Mouse (Mus musculus) 3T3-L1 (cell line): Measurements from ENCODE around the gene Kmt5a.
A peak's percentile ranks its signal among the peaks of the same experiment; 100 is the strongest.
"Not testable (repeated sequence)": the region's sequence is repeated elsewhere in the genome, so short reads cannot be mapped to it uniquely, and the experiment has no call there.

Experiments
- DNase-seq: peaks from one replicate; pipeline ENCODE4 v3.0.0-alpha.2; 2015; ENCODE audit warnings: low read depth, low spot score

Gene Kmt5a

DNA sequence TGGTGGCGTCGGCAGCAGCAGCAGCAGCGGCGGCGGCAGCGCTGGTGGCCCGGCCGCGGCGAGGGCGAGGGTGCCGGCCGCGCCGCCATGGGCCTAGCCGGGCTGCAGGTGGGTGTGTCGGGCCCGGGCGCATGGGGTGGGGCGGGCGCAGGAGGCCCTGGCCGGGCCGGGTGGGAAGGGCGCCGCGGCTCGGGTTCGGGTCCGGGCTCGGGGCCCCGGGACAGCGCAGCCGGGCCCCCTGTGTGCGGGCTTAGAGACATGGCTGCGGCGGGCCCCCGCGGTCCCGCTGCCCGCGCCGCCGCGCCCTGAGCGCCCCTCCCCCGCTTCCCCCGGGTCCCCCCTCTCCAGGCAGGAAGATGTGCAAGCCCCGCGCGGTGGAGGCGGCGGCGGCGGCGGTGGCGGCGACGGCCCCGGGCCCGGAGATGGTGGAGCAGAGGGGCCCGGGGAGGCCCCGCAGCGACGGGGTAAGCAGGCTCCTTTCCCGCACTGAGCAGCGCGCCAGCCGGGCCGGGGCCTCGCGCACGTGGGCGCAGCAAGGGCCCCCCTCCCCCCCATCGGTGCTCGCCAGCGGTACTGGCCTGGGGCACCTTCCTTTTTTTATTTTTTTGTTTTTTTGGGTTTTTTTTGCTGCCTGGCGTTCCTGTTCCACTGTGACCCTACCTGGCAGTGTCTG lies 6.0 kb downstream of the Kmt5a start:
- no peak for DNase-seq

DNA sequence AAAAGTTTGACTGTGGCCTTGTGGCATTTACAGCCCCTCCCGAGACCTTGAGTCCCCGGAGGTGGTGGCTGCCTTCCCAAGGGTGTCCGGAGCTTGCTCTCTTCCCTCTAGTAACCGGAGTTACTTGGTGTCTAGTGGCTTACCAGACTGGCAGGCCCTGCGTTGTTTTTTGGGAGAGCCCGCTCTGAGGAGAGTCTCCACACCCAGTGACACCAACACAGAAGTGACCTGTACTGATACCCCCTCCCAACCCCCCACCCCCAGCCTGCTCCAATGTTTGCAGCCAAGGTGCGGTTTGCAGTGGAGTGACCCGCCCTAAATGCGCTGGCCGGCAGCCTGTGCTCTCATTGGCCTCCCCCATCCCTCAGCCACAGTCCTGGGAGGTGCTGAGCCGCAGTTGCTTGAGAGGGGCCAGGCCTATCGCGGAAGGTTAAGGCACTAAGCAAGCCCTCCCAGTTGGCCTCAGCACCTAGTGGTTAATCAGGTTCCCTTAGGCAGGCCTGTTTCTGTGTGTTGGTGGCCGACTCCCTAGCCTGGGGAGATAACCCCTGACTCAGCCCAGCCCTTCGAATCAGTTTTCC lies 6.7 kb downstream of the Kmt5a start:
- DNase-seq = peak; percentile 92

DNA sequence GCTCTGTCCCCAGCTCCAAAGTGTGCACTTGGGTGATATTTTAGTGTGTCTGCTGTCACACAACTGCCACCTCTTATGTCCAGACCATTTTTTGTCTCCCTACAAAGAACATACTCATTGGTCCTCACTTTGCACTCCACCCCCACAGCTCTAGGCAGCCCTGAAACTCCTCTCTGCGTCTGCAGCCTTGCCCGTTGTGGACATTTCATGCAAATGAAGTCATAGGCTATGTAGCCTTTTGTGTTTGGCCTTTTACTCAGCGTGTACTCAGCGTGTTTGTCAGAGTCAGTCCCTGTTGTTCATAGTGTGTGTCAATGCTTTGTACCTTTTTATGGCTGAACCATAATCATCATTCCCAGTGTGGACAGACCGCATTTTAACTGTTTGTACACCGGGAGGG lies 9.8 kb downstream of the Kmt5a start:
- no peak for DNase-seq

DNA sequence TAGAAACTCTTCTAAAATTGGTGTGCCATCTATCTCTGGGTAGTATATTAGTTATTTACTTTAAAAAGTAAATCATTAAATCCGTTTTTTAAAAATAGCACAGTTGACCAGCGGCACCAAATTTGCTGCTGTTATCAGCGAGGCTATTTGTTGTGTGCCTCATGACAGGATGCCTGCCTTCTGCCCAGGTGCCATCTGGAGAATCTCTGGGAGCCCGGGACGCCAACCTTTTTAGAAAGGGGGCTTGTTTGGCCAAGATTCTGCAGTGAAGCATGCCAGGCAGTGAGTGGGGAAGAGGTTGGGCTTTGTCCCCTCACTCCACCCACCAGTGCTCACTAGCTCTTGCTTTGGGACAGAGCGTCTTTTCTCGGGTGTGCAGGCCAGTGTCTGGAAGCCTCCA lies 10.3 kb downstream of the Kmt5a start:
- DNase-seq = no peak

DNA sequence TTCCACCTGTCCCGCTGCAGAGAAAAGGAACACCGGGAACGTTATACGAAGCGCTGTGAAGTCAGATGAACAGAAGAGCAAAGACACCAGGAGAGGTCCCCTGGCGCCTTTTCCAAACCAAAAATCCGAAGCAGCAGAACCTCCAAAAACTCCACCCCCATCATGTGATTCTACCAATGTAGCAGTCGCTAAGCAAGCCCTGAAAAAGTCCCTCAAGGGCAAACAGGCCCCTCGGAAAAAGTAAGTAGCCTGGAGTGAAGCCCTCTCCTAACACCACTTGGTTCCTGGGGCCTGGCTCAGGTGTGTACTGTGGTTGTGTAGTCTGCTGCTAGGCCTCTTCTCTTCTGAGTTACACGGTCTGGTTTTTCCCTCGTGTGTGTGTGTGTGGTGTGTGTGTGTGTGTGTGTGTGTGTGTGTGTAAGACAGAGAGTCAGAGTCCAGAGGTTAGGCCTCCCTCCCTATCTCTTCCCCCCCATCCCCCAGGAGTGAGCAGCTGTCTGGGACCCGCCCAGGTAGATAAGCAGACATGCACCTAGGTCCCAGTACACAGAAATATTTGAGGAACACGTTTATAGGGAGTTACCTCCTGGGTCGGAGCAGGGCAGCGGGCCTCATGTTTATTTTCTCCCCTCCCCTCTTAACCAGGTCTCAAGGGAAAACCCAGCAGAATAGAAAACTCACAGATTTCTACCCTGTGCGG lies 11.1 kb downstream of the Kmt5a start:
- no peak for DNase-seq

DNA sequence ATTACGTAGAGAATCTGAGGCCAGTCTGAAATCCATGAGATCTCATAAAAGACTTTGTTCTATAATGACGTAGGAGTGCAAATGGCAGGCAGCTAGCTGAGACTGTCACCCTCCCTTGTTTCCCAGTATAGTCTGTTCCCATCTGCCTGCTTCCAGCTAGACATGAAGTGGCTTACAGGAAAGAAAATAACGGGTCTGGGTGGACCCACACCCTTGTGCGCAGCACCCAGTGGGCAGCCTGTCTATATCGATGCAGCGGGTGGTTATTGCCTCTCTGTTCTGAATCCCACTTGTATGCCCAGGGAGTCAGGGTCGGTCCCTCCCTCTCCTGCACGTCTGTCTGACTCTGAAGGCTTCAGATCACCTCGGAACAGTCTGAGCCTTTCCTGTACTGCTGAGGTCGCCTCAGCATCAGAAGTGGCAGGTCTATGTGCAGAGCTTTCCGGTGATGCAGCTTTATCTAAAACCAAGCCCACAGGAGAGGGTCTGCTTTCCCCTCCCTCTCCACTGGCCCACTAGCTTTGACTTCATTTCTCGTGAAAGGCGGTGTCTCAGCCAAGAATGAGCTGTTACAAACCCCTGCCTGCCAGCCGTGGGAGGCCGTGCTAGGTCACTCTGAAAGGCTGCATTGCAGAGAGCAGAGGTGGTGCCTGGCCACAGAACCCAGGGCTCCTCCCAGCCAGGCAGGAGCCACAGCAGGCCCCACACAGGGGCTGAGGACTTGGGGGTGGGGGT lies 12.9 kb downstream of the Kmt5a start:
- DNase-seq = no peak

DNA sequence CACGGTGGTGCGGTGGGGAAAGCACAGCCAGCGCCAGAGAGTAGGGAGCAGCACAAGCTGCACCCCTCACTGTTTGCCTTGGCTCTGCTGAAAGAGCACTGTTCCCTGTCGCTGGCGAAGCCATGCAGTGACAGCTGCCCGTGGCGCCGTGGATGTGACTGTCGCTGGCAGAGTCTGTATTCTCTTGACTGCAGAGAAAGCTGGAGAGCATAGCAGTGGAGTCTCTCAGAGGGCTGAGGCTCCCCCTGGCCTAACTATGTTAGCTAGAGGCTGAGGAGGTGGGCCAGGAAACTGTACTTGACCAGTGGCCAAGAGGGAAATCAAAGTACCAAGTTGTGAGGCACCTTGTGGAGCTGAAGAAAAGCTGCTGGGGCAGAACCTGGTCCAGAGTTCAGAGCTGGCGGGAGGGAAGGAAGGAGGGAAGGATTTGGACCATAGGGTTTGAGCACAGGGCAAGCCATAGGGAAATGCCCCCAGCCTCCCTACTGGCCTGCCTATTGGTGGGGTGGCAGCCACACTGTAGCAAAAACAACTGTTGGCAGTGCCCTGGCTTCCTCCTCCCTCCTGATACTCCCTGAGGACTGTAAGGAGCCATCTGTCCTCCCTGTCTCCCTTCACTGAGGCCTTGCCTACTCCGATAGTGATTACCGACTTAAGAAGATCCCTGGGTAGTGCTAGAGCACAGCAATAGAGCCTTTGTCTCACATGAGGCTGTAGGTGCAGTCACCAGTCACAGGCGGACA lies 13.8 kb downstream of the Kmt5a start:
- DNase-seq = no peak

DNA sequence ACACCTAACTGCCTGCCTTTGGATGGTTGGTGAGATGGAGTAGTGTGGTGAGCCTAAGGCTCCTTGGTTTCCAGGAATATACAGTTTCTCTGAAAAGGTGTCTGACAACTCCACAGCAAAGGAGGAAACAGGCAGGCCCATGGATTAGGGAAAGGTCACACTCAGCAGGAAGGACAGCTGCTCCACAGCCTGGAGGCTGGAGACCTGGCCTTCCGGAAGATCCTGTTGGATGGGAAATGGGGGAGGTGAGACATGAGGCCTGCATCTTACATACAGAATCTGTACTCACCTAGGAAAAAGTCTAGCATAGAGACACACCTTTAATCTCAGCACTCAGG lies 14.3 kb downstream of the Kmt5a start:
- DNase-seq = no peak

DNA sequence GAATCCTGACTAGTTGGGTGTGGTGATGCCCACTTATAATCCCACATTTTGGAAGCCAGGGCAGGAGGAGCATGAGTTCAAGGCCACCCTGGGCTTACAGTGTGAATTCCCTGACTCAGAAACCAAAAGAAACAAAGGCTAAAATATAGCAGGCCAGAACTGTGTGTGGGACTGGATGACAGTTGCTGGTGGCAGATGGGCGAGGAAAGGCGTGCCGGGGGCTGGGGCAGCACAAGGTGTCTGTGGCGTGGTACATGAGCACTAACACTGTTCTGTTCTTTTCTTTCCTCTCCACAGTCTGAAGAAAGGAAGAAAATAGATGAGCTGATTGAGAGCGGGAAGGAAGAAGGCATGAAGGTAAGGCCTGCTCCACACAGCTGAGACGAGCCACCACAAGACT lies 17.0 kb downstream of the Kmt5a start:
- no peak for DNase-seq

DNA sequence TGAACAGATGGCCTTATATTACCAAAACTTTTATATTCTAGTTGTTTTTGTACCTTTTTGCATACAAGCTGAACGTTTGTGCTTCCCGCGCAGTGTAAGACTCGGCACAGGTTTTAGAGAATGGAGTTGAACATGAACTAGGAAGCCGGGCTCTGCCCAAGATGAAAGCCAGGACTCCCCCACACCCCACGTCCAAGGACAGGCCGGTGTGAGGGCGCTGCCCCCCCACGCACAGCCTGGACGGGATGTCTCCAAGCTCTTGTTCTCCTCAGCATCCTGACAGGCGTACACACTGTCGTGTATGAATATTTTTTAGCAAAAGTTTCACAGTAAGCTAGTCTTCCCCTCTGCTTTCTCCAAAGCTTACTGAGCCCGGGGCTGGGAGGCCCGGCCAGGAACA lies 21.2 kb downstream of the Kmt5a start:
- DNase-seq = not testable (repeated sequence)

DNA sequence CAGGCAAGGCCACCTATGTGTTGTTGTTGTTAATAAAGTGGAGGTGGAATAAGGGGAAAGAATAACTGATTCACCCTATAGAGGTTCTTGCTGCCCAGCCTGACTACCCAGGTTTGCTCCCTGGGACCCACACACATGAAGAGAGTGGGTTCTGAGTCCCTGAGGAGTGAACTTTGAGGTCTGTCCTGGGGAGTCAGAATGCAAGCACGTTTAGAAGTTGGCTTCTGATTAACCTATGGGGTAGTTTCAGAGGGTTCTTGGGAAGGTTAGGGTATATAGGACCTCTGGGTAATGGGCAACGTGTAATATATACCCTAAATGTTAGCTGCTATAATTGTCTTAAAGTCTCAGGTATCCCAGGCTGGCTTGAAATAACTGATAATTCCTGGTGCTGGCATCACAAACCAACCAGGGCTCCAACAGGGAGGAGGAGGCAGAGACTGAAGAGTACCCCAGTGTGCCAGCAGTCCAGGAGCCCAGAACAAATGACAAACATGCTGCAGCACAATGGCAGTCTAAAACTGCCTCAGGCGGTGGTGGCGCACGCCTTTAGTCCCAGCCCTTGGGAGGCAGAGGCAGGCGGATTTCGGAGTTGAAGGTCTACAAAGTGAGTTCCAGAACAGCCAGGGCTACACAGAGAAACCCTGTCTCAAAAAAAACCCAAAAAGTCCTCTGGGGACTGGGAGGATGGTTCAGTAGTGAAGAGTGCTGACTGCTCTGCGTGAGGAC lies 22.7 kb downstream of the Kmt5a start:
- no peak for DNase-seq

DNA sequence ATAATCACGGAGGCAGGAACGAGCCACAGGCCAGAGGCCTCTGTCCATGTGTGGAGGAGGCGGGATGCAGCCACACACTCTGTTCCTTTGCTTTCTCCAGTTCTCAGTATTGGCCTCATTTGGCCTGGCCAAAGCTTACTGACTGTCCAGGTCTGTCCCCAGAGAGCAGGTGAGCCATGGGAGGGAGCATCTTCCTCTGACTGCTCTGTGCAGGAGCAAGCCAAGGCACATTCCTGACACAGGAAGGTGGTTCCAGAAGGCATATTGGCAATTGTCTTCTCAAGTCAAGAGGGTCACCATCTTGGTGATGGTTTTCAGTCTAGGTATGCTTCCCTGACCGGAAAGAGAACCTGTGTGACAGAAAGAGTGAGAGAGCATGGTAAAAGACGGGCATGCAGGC lies 23.7 kb downstream of the Kmt5a start:
- no peak for DNase-seq

DNA sequence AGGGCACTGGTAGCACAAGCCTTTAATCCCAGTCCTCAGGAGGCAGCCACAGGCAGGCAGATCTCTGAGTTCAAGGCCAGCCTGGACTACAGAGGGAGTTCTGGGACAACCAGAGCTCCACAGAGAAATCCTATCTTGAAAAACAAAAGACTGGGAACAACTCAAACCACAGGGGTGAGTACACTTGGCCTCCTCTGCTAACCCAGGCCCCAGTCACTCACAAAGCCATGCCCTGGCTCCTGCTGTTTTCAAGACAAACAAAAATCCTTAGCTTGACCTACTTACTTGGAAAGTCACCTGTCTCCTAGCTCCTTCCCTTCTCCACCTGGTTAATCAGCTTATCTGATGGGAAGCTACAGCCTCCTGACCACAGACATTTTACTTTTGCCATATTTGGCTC lies 25.2 kb downstream of the Kmt5a start:
- DNase-seq = no peak

DNA sequence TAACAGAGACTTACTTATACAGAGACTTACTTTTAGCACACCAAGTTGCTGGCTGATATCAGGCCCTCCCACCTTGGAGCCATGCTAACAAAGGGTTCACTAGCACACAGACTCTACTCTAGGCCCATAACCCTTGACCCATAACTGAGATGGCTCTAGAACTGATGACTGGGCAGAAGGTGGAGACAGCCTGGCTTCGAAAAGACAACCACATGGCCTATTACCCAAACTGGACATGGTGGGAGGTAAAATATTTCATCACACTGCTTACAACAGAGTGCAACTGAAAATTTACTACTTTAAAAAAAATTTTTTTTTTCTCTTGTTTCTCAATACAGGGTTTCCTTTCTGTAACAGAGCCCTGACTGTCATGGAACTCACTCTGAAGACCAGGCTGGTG lies 28.0 kb downstream of the Kmt5a start:
- DNase-seq = no peak

DNA sequence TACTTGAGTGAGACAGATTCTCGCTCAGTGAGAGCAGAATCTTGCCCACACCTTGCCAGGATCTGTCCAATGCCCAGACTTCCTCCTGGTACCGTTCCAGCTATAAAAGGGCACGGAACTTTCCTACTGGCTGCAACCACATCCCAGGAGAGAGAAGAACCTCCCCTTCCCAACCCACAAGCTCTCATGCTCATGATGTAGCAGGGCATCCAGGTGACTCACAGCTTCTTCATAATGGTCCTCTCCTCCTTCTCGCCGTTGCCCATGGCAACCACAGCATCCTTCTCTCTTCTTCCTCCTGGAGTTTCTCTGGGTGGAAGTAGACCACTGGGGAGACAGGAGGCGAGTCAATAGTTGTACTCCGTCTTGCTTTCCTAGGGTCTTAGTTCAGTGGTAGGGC lies 28.6 kb downstream of the Kmt5a start:
- no peak for DNase-seq

DNA sequence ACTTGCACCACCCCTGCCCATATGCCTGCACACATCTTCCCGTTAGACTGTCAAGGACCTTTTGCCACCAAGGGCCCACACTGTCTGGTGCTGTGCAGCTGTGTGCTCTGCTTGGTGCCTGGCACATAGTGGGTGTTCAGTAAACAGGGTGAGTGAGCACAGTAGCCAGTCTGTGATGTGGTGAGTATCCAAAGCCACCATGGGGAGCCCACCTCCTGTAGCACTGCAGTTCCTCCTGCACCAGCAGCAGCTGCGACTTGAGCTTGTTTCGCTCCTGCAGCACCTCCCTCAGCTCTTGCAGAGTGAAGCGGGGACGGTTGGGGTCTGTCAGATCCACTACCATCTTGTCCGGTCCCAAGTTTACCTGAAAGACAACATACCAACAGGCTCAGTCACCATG lies 29.8 kb downstream of the Kmt5a start:
- DNase-seq = no peak

DNA sequence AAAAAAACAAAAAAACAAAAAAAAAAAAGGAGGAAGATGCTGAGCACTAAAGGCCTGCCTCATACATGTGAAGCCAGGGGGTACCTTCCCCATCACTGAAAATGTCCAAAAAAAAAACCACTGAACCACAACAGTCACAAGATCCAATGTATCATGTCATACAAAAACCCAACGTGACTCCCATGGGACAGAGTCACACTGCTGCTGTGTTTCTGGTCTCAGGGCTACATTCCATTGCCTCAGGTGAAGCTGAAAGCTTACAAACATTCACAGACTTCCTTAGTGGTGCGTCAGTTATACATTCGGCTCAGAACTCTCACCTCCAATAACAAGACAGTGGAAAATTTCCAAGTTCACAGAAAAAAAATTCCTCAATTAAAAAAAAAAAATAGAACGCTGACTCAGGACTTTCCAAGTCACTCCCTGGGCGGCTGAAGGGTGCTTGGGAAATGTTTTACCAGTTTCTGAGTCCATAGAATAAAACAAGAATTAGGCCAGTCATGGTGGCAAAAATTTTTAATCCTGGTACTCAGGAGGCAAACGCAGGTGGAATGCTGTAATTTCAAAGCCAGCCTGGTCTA lies 31.0 kb downstream of the Kmt5a start:
- no peak for DNase-seq

DNA sequence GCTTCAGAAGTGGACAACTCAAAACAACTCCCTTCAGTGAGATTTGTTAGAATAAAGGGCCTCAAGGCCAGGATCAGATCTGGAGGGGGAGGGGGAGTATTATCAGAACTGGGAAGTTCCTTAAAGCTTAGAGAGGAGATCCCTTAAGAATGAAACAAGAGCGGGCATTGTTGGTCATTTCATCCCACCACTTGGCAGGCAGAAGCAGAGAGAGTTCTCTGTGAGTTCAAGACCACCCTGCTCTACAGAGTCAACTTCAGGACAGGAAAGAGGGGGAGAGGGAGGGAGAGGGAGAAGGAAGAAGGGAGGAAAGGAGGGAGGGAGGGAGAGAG lies 39.1 kb downstream of the Kmt5a start:
- DNase-seq = no peak

DNA sequence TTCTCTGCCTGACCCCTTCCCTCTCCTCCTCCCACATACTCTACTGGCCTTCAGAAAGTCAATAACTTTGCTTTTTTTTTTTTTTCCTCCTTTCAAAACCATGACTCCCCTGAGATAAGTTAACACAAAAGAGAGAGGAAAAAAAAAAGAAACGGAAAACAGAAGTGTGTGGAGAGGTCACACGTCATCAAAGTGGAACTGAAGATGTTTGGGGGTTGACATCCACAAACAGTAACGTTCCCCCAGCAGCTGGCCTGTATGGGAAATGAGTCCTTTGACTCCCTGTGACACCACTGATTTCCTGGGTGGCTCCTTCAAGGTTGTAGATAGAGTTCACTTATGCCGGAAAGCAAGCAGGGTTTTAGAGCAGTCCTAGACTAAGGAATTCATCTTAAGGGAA lies 40.4 kb downstream of the Kmt5a start:
- no peak for DNase-seq

DNA sequence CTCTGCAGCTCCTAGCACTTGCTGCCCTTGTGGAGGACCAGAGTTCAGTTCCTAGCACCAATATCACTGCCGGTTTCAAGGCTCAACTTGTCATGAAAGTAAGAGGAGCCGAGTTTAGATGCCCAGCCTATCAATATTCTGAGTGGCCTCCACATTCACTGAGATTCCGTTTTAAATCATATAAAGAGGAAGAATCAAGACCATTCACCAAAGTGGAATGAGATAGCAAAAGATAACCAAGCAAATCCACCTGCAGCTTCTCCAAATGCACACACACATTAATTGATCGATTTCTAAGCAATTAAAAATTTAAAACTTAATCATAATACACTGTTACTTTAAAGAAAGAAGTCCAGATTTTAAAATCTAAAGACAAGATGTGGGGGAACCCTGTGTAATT lies 42.0 kb downstream of the Kmt5a start:
- no peak for DNase-seq

DNA sequence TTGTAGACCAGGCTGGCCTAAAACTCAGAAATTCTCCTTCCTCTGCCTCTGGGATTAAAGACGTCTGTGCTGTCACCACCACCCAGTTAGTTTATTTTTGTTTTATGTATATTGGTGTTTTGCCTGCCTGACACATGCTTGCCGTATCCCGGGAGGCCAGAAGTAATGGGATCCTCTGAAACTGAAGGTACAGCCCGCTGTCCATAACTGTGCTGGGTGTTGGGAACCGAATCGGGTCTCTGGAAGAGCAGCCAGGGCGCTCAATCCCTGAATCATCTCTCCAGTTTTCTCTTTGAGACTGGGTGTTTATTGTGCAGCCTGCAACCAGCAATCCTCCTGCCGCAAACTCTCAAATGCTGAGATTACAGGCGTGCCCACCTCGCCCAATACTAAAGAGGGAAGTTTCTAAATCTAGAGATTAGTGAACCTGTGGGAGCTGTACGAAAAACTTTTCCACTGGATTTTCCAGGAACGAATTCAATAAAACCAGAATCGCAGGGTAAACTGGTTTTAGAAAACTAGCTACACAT lies 42.8 kb downstream of the Kmt5a start:
- peak; percentile 74 for DNase-seq
